Mouse (Mus musculus) brain, embryonic 14.5 days (tissue): ENCODE measurements at regions not wholly inside any gene's neighbourhood (a gene's known extent, or its start where the extent isn't known, plus 50 kb on each side); places are given as distances from the start of the nearest gene placed in this dataset.

Source experiments
- DNase-seq: peaks from one replicate; pipeline ENCODE4 v3.0.0-alpha.2; 2011; ENCODE audit warnings: low read depth
- CTCF ChIP-seq: fragments of 200-500 bp; IDR thresholded peaks from 2 replicates; pipeline ENCODE4 v1.5.1; 2012; ENCODE audit warnings: inconsistent platforms, mild to moderate bottlenecking, moderate library complexity, borderline replicate concordance; ENCODE audit not compliant: insufficient read depth, insufficient read length; ENCODE audit errors: extremely low read depth
- POLR2A ChIP-seq: fragments of 200-500 bp; IDR thresholded peaks from 2 replicates; pipeline ENCODE4 v1.6.1; 2012; ENCODE audit warnings: mild to moderate bottlenecking, inconsistent platforms, borderline replicate concordance; ENCODE audit not compliant: poor library complexity, insufficient read depth, insufficient read length, severe bottlenecking; ENCODE audit errors: extremely low read depth

- peak; percentile 86 for DNase-seq
Measured at GRCm38 (mm10) chr16:49965528-49966250, 165.4 kb downstream of the Cd47 start.

DNA sequence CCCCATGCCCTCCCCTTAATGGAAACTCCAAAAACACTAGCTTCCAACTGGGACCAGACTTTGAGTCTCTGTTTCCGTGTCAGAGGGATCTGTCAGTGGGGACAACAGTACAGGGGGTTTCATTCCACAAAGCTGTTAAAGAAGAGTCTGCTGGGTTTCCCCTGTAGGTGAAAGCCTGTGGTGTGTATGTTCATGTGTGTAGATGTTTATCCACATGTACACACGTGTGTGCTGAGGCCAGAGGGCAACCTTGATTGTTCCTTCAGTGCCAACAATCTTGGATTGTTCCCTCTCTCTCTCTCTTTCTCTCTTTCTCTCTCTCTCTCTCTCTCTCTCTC, 165.9 kb downstream of the Cd47 start:
- TF ChIP-seq CTCF (no peak), POLR2A (no peak)
- DNase-seq = no peak

More at GRCm38 (mm10) chr16:49965528-49966250, 165.4 kb downstream of the Cd47 start:
- TF ChIP-seq POLR2A (no peak), CTCF (no peak)

- no peak for DNase-seq
- no peak for TF ChIP-seq POLR2A
- TF ChIP-seq CTCF = no peak
Measured at GRCm38 (mm10) chr16:49967110-49967509, 166.8 kb downstream of the Cd47 start.

- no peak for TF ChIP-seq POLR2A
- no peak for TF ChIP-seq CTCF
- no peak for DNase-seq
Measured at GRCm38 (mm10) chr16:49968291-49968870, 168.0 kb downstream of the Cd47 start.

DNA sequence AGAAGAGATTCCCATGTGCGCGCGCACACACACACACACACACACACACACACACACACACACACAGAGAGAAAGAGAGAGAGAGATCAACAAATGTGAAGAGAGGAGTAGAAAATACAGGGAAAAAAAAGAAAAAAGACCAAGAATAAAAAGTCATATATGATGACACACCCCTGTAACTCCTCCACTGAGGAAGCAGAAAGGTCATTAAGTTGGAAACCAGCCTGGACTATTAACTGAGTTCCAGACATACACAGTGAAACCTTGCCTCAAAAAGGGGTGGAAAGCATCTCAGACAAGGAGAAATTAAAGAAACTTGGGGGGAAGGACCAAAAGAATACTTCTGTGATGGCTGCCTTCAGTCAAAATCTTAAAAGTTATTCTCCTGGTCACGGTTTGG, 168.7 kb downstream of the Cd47 start:
- TF ChIP-seq POLR2A (no peak), CTCF (no peak)
- DNase-seq = no peak

DNA sequence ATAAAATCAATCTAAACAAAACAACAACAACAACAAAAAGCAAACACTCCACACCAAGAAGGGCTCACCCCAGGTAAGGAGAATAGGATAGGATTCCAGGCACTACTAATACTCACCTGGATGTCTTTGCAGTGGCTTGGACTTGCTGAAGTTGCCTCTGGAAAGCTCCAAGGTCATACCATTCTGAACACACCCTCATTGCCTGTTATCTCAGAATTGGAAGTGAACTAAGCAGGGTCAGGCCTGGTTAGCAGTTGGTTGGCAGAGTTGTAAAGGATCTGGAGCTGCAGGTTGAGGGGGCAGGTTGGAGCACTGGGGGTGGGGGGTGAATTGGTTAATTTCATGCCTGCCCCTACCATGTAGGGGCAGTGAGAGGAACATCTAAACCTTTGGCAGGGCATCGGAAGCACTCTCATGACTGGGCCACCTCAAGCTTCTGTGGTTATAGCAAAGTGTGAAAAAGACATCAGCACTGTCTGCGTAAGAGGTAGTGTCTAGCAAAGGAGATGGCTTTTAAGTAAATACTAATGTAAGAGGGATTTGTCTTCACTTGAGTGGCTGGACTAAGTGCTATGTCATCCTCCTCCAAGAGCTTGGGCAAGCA, 169.5 kb downstream of the Cd47 start:
- no peak for DNase-seq
- no peak for TF ChIP-seq CTCF
- no peak for TF ChIP-seq POLR2A

GRCm38 (mm10) chr16:49970297-49970804, 170.0 kb downstream of the Cd47 start:
- TF ChIP-seq CTCF (no peak), POLR2A (no peak)
- DNase-seq = peak; percentile 80

GRCm38 (mm10) chr16:49971141-49971555, 170.8 kb downstream of the Cd47 start:
- no peak for TF ChIP-seq POLR2A
- no peak for TF ChIP-seq CTCF
- no peak for DNase-seq

- TF ChIP-seq CTCF = no peak
- no peak for TF ChIP-seq POLR2A
- no peak for DNase-seq
Measured at GRCm38 (mm10) chr16:49977276-49977675, 176.9 kb downstream of the Cd47 start.

DNA sequence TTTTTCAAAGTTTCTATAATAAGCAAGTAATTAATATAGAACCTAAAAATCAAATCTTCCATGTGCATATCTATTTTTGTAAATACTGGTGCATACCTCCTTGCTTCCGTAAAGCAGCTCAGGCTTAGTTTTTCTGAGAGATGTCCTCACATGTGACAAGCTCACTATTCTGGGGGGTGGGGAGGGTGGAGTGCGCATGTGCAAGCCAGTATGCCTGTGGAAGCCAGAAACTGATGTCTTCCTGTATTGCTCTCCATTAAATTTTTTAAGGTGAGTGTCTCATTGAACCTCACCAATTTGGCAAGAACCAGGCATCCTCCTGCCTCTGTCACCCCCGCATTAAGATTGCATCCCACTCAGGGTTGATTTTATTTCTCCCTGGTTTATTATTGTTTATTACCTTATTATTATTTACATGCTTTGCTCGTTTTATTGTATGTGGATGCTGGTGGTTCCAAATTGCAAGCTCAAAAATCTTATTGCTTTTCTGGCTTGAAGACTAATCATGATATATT, 179.2 kb downstream of the Cd47 start:
- DNase-seq = no peak
- TF ChIP-seq POLR2A (no peak), CTCF (no peak)

DNA sequence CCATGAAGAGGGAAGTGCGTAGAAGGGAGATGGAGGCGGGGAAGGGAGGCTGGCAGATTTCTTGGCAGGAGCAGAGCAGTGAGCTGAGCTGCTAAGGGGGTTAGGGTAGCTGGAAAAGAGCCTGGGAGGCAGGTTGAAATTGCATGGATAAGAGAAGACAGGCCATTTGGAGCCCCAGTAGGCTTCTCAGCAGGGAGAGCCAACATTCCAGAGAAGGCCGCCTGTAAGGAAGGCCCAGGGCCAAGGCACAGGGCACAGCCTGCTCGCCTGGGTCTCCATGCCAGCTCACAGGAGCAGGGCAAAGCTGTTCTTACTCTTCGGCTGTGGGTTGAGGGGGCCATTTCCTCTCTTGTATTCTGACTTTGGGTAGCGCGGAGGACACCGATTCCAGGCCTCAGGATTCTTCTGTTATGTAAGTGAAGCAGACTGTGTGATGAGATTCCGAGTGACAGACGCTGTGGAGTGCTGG, 179.9 kb downstream of the Cd47 start:
- TF ChIP-seq CTCF = no peak
- TF ChIP-seq POLR2A = no peak
- DNase-seq = peak; percentile 91

- no peak for TF ChIP-seq CTCF
- no peak for TF ChIP-seq POLR2A
- peak; percentile 77 for DNase-seq
Measured at GRCm38 (mm10) chr16:49982180-49982579, 181.8 kb downstream of the Cd47 start.
